8 mouse cellular contexts compared by ENCODE assay signal in genomic region chr19:5067867-5068569, GRCm38 (mm10). TPM values are rescaled to one million over a fixed set of nuclear protein-coding genes. Genes with fewer than 3 reads are reported as not detected.
DNase-seq lines count a peak whose midpoint lies in the region; ATAC-seq lines count a peak whose summit lies in the region.

TSS of gene Cd248 (plus strand) at chr19:5068078.

- H3K9ac ChIP-seq in forebrain, embryonic 12.5 days, result peak within 1 kb of the TSS; percentile 61
- H3K9ac ChIP-seq in midbrain, embryonic 12.5 days (replicated peaks), result peak within 1 kb of the TSS; percentile 64

- intact Hi-C loops in heart, postnatal 10 days (cut with DNase I), result no loop called here

- H3K27me3 ChIP-seq in forebrain, embryonic 12.5 days, result peaks cover 69% of the 10 kb centered on the region
- peaks cover 70% of the 10 kb centered on the region for H3K27me3 ChIP-seq in midbrain, embryonic 12.5 days

- H3K4me3 ChIP-seq in forebrain, embryonic 12.5 days (replicated peaks), result peak within 1 kb of the TSS; percentile 46
- H3K4me3 ChIP-seq in midbrain, embryonic 12.5 days, result peak within 1 kb of the TSS; percentile 46

- peaks cover 53% of the 10 kb centered on the region for H3K4me1 ChIP-seq in forebrain, embryonic 12.5 days
- peaks cover 56% of the 10 kb centered on the region for H3K4me1 ChIP-seq in midbrain, embryonic 12.5 days

- H3K36me3 ChIP-seq in forebrain, embryonic 12.5 days (replicated peaks), result no peaks in the 10 kb centered on the region
- no peaks in the 10 kb centered on the region for H3K36me3 ChIP-seq in midbrain, embryonic 12.5 days

- H3K27ac ChIP-seq in forebrain, embryonic 12.5 days, result peak within 1 kb of the TSS; percentile 26
- peak within 1 kb of the TSS; percentile 22; the same call in 1 of the 2 replicates for H3K27ac ChIP-seq in midbrain, embryonic 12.5 days (replicated peaks)

- WGBS in forebrain, embryonic 12.5 days, result 1% methylated on average over 44 of the region's 56 CpGs
- WGBS in midbrain, embryonic 12.5 days, result 2% methylated on average over 53 of the region's 56 CpGs

- no peaks in the 10 kb centered on the region for H3K9me3 ChIP-seq in forebrain, embryonic 12.5 days
- H3K9me3 ChIP-seq in midbrain, embryonic 12.5 days, result no peaks in the 10 kb centered on the region

- peak; percentile 60 for DNase-seq in ovary, adult 18-20 months (ENCODE audit: low spot score)
- DNase-seq in ovary, postnatal 10 days (ENCODE audit: low spot score), result no peak
- DNase-seq in heart, postnatal 10 days, result peak; percentile 81 to 84
- DNase-seq in kidney, postnatal 36 days, result peak; percentile 69 to 80
- peak; percentile 56 for DNase-seq in urinary bladder, postnatal 25 days (ENCODE audit: low spot score)

- peak within 1 kb of the TSS; percentile 85 for H3K4me2 ChIP-seq in forebrain, embryonic 12.5 days
- peak within 1 kb of the TSS; percentile 86 for H3K4me2 ChIP-seq in midbrain, embryonic 12.5 days (replicated peaks)

- ATAC-seq in forebrain, embryonic 12.5 days (ENCODE audit: low FRiP score), result peak; percentile 18
- peak; percentile 10; the same call in 1 of the 2 replicates for ATAC-seq in midbrain, embryonic 12.5 days (ENCODE audit: low FRiP score, low read depth)
- ATAC-seq in frontal cortex, adult (ENCODE audit: low TSS enrichment), result no peak

RNA-seq across cellular contexts. Expression of gene Cd248, which starts in this region (rescaled TPM):
- 16.4 and 17.1 TPM in 2 replicates for polyA plus RNA-seq in forebrain, embryonic 12.5 days (2016; fragmentation: Nextera tagmentation; extraction: Ambion mirVana)
- total RNA-seq in heart, postnatal 10 days (2021), result 10 to 100 TPM; 33.8 to 39.7 TPM
- 24.7 and 31.5 TPM in 2 replicates for polyA plus RNA-seq in midbrain, embryonic 12.5 days (2016; fragmentation: Nextera tagmentation; extraction: Ambion mirVana)
